Mouse (Mus musculus): ENCODE results near the gene Fam243.

DNA sequence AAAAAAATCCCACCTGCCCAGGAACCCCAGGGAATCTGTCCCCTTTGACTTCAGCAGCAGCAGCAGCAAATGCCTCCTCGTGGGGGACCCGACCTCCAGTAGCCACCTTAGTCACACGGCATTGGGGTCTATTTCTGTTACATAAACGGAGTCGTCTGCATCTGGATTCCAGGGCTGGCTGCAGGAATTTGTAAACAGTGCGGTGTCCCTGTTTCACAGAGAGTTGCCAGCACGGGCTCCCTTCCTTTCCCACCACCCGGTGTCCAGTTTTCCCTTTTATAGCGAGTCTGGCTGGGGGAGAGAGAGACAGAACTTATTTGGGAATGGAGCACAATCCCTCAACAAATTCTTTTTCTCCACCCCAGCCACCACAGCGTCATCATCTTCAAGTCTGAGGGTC, 36.2 kb downstream of the Fam243 start:
- TF ChIP-seq POLR2A (IDR thresholded peaks at IDR 0.05; ENCODE audit: control insufficient read depth in 1 of 2, insufficient read depth in 1 of 2, low read depth in 1 of 2, low read length in 2 of 2, poor library complexity in 1 of 2) (no peak), CTCF (IDR thresholded peaks at IDR 0.05 in 2 of 3, conservative IDR thresholded peaks at IDR 0.05 in 1 of 3; ENCODE audit: control insufficient read depth in 1 of 3, insufficient read depth in 1 of 3, low read depth in 2 of 3, low read length in 3 of 3, poor library complexity in 1 of 3, severe bottlenecking in 1 of 3) (no peak), MAX (IDR thresholded peaks at IDR 0.05; ENCODE audit: low read length) (no peak), HCFC1 (IDR thresholded peaks at IDR 0.05; ENCODE audit: low read depth, low read length) (no peak)

All from MEL (cell line).